Mouse (Mus musculus): ENCODE results near the gene Map4k4.

Map4k4 gene

DNA sequence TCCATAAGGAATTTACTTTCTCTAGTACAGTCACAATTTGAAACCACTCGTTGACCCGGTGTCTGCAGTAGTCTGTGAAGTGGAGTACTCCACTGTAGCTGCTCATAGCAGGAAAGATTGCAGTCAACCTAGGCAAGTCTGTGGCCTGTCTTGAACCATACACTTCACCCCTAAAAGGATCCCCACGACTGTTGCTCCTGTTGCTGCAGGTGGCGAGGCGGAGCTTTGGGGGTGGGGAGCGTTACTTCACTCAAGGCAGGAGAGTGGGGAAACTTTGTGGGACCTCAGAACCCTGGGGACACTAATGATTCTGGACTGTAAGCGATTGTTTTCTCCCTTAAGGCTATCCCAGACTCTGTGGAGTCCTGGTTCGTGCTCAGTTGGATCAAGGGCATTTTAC lies 34.2 kb downstream of the Map4k4 start:
- no peak for DNase-seq (ENCODE audit: extremely low read depth, low read depth, low spot score)

DNA sequence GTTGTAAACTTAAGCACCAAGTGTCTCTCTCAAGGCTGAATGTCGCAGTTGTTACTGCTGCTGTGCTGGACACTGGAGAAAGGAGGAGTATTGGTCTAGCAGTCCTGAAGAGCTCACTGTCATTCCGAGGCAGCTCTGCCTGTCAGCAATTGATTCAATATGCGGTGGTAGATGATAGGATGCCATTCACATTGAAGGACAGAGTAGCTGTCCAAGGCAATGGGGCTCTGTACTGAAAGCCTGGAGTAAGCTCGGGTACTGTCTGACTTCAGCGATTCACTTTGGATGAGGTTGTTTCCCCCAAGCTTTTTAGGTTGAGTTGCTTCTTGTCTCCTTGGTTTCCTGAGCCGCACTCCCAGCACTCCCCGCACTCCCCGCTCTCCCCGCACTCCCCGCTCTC lies 34.9 kb downstream of the Map4k4 start:
- no peak for DNase-seq (ENCODE audit: extremely low read depth, low read depth, low spot score)

GRCm38 (mm10) chr1:39936332-39936802 lies 35.7 kb downstream of the Map4k4 start:
- DNase-seq (ENCODE audit: extremely low read depth, low read depth, low spot score), result no peak

- DNase-seq (ENCODE audit: extremely low read depth, low read depth, low spot score), result no peak
Observed at GRCm38 (mm10) chr1:39936934-39937333, 36.2 kb downstream of the Map4k4 start.

DNA sequence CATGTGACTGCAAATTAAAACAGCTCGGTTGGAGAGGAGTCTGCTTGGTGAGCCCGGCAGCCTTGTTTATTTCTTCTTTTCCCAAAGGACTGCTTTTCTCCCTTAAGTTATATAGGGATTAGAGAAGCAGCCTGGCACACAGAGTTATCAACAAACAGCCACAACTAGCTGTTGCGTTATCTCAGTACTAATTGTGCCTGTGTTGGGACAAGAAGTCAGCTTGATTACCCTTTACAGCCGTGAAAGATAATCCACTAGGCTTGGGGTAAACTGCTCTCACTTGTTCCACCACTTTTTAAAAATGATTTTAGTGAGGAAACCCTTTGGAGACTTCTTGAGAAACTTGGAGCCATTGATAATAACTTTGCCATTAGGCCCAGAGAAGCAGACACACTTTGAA lies 36.9 kb downstream of the Map4k4 start:
- DNase-seq (ENCODE audit: extremely low read depth, low read depth, low spot score), result no peak

GRCm38 (mm10) chr1:39939401-39939800 lies 38.7 kb downstream of the Map4k4 start:
- DNase-seq (ENCODE audit: extremely low read depth, low read depth, low spot score), result no peak

GRCm38 (mm10) chr1:39940342-39940741 lies 39.6 kb downstream of the Map4k4 start:
- DNase-seq (ENCODE audit: extremely low read depth, low read depth, low spot score), result no peak

DNA sequence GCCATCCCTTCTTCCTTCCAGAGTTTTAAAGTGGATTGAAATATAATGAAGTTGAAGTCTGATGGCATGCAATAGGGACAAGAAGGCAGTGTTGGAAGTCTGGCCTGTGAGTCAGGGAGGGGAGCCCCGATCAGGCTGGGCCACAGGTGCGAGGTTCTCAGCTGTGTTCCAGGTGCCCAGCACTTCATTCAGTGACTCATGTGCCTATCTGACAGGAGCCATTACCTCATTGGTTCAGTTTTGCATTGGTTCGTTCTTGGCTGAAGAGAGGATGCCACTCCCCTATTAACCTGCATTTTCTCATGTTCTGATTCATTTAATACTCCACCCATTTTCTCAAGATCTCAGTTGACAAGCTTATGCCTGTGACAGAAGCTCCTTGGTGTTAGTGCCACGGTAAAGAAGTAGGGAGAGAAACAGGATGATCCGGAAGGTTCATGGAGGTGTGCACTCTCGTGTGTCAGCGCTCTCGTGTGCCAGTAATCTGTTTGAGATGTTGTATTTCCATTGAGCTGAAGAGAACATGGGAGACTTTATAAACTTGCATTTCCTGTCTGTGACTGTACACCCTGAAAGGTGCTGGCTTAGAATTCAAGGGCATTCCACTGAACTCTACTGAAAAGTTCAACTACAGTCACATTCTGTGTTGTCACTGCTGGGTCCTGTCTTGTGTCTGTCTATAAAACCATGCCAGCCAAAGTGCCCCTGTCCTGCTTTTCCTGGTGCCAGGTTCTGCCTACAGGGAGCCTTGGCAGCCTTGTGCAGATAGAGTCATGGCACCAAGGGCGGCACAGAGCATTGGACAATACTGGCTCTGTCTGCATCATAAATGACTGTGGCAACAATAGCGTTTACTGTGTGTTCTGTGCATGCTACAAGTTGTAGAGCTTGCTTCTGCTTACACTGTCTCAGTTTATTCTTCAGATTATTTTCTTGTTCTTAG lies 40.8 kb downstream of the Map4k4 start:
- no peak for DNase-seq (ENCODE audit: extremely low read depth, low read depth, low spot score)

DNA sequence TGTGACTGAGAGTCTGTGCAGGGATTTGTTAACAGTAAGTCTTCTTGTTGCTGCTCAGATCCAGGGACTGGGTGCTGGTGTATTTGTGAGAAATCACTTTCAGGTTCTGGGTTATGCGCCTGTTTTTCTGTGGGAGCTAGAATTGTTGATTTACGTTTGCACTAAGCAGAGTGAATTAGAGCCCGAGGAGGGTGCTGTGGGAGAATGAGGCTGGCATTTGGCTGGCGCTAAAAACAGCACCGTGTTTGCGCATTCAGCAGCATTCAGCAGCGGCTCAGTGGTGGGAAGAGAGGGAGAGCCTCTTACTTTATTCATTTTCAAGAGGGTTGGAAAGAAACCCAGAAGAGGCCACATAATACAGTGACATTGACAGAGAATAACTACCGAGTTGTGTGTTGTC lies 42.2 kb downstream of the Map4k4 start:
- no peak for DNase-seq (ENCODE audit: extremely low read depth, low read depth, low spot score)

- DNase-seq (ENCODE audit: extremely low read depth, low read depth, low spot score), result no peak
Observed at GRCm38 (mm10) chr1:39944306-39944971, 43.7 kb downstream of the Map4k4 start.

DNA sequence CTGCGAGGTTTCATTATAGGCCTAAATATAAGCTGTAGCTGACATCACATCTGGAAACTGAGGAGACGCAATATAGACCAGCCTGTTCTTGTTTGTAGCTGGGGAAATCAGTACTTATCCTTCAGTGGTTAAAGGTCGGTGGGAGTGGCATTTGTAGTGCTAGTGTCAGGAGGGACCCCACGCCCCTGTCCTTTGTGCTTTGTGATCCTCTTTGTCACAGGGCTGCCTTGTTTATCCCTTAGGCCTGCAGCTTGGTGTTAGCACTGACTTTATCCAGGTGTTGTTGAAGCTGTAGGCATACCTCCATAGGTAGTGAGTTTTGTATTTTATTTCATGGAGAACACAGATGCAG lies 44.2 kb downstream of the Map4k4 start:
- no peak for DNase-seq (ENCODE audit: extremely low read depth, low read depth, low spot score)

DNA sequence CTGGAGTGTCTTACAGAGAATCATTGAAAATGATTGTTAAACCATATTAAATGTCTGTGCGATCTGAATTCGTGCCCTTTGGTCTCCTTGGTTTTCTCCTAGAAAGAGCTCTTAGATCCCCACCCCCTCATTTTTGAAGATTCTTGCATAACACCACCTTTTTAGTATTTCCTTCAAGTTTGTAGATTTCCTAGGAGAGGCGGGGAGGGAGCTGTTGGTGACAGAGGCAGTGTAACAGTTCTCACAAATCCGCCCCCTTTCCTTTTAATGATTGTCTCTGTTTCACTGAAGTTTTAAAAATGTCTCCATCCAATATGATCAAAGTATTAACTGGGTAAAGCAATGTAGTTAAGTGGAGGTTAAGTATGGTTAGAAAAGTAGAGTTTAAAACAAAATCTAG lies 45.7 kb downstream of the Map4k4 start:
- DNase-seq (ENCODE audit: extremely low read depth, low read depth, low spot score), result no peak

DNA sequence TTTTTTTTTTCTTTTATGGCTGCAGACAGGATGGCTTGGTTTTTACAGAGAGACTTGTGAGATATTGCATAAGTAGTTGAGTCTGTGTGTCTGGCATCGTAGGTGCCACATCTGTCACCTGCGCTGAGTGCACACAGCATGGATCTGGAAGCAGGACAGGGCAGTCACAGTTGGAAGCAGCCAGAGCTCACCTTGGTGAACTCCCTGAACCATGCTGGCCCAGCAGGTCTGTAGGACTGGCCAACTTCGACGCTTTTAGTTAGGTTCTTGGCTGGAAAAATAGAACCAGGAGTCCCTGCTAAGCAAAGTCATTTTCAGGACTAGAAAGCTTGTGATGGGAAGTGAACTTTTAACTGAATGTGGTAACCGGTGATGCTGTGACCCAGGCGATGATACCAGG lies 46.5 kb downstream of the Map4k4 start:
- DNase-seq (ENCODE audit: extremely low read depth, low read depth, low spot score), result no peak

DNA sequence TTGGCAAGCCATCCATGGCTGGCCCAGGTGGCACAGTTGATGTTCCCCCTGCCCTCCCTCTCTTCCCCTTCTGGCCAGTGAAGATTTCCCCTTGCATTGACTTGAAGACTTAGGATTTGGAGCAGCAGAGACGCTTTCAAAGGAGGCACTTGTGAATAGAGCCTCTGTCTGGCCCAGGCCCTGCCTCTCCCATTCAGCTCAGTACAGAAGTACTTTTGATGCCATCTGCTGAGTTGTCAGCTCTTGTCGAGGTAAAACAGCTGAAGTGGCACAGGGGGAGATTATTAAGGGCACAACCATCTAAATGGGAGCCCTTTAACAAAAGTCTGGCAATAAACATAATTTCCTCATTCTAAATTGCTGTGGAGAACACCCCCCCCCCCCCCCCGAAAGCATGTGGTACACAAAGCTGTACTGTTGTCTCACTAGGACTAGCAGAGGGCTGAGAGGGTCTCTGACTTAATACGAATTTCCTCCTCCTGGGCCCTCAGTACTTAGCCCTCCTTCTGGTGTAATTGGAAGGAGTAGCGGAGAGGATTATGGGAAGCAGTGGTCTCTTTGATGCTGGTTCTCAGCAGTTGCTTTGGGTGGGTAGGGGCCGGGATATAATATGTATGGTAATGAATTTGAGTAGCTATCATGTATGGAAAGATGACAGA lies 47.1 kb downstream of the Map4k4 start:
- no peak for DNase-seq (ENCODE audit: extremely low read depth, low read depth, low spot score)

DNA sequence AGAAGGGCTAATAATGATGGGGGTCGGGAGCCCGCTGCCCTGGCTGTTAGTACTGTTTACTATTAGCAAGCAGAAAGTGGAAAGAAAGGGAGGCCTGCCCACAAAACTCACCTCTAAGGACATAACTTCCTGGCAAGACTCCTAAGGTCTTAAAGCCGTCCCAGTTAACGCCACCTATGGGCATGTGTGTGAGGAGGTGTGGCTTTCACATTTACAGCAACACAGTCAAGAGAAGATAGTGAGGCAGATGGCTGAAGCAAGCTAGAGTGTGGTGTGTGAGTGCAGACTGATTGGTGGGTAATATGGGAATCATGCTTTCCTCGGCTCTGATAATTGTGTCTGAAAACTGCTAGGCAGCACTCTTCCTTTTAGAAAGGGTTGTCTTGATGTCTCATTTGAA lies 48.5 kb downstream of the Map4k4 start:
- DNase-seq (ENCODE audit: extremely low read depth, low read depth, low spot score), result no peak

- DNase-seq (ENCODE audit: extremely low read depth, low read depth, low spot score), result no peak
Observed at GRCm38 (mm10) chr1:39949790-39950462, 49.2 kb downstream of the Map4k4 start.

- DNase-seq (ENCODE audit: extremely low read depth, low read depth, low spot score), result no peak
Observed at GRCm38 (mm10) chr1:39950590-39950989, 49.9 kb downstream of the Map4k4 start.

DNA sequence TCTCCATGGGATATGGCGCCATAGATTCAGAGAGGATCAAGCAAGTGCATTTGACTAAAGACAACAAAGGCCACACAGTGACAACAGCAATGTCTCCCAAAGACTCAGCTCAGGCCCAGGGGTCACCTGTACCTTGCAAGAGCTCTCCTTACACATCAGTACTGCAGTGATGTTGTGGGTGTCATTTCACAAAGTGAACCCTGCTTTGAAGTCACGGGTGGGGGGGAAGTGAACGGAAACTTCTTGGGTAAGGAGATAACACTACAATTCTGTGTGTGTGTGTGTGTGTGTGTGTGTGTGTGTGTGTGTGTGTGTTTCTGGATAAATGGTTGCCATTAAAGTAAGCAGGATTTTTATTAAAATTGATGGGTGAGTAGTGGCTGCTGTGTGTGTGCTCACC lies 53.9 kb downstream of the Map4k4 start:
- DNase-seq (ENCODE audit: extremely low read depth, low read depth, low spot score), result no peak

DNA sequence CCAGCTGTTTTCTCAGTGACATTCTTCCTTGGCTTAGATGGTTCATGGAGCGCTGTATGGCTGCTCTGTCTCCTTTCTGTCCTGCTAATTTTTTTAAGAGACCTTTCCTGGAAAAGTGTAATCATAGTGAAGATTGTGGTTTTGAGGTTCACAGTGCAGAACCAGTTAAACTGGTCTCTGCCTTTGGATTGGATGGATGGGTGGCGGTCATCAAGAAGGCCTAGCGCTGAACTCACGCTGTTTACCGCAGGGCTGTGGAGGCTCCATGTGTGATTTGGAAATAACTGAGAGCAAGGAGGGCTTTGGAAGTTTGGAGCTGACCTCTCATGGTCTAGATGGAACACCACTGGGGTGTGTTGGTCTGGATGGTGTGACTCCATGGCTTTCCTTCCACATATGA lies 56.0 kb downstream of the Map4k4 start:
- DNase-seq (ENCODE audit: extremely low read depth, low read depth, low spot score), result no peak

DNA sequence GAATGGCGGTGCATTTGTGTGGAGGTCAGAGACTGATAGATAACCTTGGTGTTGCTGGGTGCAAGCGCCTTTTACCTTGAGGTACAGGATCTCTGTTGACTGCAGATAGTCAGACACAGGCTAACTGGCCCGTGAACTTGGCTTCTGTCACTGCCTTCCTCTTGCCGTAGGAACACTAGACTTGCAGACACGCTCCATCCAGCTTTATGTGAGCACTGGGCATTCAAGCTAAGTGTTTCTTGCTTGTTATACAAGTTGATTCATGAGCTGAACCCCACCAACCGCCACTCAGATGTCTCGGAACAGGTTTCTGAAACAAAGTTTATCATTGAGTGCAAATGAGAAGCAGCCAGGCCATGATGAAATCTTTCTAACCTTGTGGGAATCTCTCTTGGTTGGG lies 57.3 kb downstream of the Map4k4 start:
- DNase-seq (ENCODE audit: extremely low read depth, low read depth, low spot score), result no peak

DNA sequence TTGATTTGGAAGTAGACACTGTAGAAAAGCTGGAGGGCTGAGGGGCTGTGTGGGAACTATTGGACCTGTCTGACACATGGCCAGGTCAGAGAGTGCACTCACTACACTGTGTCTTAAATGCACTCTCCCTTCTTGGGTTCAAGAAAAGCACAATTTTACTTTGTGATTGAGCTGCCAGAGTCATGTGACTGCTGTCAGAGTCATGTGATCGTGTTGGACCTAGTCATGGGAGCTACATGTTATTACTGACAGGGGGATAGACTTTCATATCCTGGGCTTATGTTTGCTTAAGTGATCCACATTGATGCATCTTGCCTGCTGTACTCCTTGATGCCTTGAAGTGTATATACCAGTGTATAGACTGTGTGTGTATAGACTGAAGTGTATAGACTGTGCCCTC lies 59.9 kb downstream of the Map4k4 start:
- DNase-seq (ENCODE audit: extremely low read depth, low read depth, low spot score), result no peak
